Mouse (Mus musculus) adrenal gland, postnatal 10 days (tissue): ENCODE measurements around the gene Klf13. TPM values are rescaled to one million over a fixed set of nuclear protein-coding genes. Genes with fewer than 3 reads are reported as not detected.
A peak's percentile ranks its signal among the peaks of the same experiment; 100 is the strongest.

Experiments used
- DNase-seq: peaks from one replicate; pipeline ENCODE4 v3.0.0; 2021; ENCODE audit warnings: mixed read lengths
- total RNA-seq, 2 experiments: library from RNA; stranded (reverse); gene quantifications; 2 replicates each; pipeline ENCODE4 v1.2.3; 2021

Gene Klf13
- total RNA-seq, 2 experiments from 2014 or later = 65.9 to 80.6 TPM

GRCm38 (mm10) chr7:63908496-63909285 is 30.0 kb downstream of the Klf13 start:
- no peak for DNase-seq

GRCm38 (mm10) chr7:63907778-63908495 is 30.8 kb downstream of the Klf13 start:
- DNase-seq = no peak

- DNase-seq = no peak
Observed at GRCm38 (mm10) chr7:63905642-63906041, 33.1 kb downstream of the Klf13 start.

- no peak for DNase-seq
Observed at GRCm38 (mm10) chr7:63905190-63905589, 33.5 kb downstream of the Klf13 start.

GRCm38 (mm10) chr7:63903635-63904380 is 34.9 kb downstream of the Klf13 start:
- DNase-seq = no peak

GRCm38 (mm10) chr7:63902604-63903210 is 36.0 kb downstream of the Klf13 start:
- DNase-seq = peak; percentile 19

- DNase-seq = peak; percentile 11
Observed at GRCm38 (mm10) chr7:63901942-63902341, 36.8 kb downstream of the Klf13 start.

GRCm38 (mm10) chr7:63901346-63901745 is 37.4 kb downstream of the Klf13 start:
- peak; percentile 7 for DNase-seq

GRCm38 (mm10) chr7:63900411-63900810 is 38.3 kb downstream of the Klf13 start:
- no peak for DNase-seq

GRCm38 (mm10) chr7:63899925-63900324 is 38.8 kb downstream of the Klf13 start:
- no peak for DNase-seq

GRCm38 (mm10) chr7:63898201-63898600 is 40.5 kb downstream of the Klf13 start:
- DNase-seq = no peak

- DNase-seq = no peak
Observed at GRCm38 (mm10) chr7:63897655-63898054, 41.1 kb downstream of the Klf13 start.

- peak; percentile 93 for DNase-seq
Observed at GRCm38 (mm10) chr7:63896968-63897468, 41.7 kb downstream of the Klf13 start.

- peak; percentile 54 for DNase-seq
Observed at GRCm38 (mm10) chr7:63896276-63896967, 42.3 kb downstream of the Klf13 start.

GRCm38 (mm10) chr7:63895223-63895622 is 43.5 kb downstream of the Klf13 start:
- DNase-seq = no peak

GRCm38 (mm10) chr7:63894662-63895061 is 44.1 kb downstream of the Klf13 start:
- DNase-seq = no peak

GRCm38 (mm10) chr7:63893729-63894128 is 45.0 kb downstream of the Klf13 start:
- DNase-seq = no peak

- no peak for DNase-seq
Observed at GRCm38 (mm10) chr7:63893201-63893600, 45.5 kb downstream of the Klf13 start.

- DNase-seq = peak; percentile 7
Observed at GRCm38 (mm10) chr7:63891488-63892075, 47.1 kb downstream of the Klf13 start.

GRCm38 (mm10) chr7:63889116-63889975 is 49.4 kb downstream of the Klf13 start:
- DNase-seq = no peak
